In the genomic region with DNA sequence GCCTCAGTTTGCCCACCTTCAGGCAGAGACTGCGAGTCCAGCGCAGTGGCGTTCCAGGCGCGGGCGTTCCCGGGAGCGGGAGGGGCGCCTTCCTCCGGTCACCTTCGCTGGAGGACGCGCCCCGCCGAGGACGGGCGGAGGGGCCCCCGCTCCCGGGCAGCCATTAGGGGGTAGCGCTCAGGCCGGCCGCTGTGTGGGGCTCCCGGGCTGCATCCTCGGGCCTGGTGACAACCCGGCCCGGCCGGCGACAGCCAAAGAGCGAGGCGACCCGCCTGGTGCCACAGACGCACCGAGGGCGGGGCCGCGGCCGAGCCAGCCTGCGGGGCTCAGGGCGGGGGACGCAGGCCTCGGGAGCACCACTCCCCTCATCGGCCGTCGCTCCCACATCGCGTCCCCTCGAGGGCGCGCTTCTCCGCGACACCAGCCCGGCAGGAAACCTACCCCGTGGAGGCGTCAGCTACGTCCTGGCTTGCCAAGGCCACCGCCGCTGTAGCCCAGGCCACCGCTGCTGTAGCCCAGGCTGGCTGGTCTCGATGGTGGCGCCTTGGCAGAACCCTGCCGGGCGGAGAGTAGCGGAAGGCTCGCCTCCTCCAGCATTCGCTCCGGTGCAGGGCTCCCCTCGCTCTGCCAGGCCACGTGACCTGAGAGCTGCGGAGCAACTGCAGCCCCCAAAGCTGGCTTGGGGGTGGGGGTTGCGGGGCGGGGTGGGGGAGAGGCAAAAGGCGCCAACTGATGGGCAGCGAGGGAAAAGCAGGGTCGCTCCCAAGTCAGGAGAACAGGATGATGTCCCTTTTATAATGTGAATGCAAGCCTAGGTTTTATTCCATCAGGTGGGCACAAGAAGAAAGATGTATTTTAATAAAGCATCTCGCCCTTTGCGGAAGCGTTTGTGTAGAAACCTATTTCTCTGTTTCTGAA, we compare ENCODE assay signal across 8 mouse cellular contexts. TPM values are rescaled to one million over a fixed set of nuclear protein-coding genes. Genes with fewer than 3 reads are reported as not detected.
DNase-seq lines count a peak whose midpoint lies in the region; ATAC-seq and TF ChIP-seq lines count a peak whose summit lies in the region.

A gene (minus strand): TSS at position 694 of the 918 bp plus-strand sequence.

- peak; percentile 72 for DNase-seq in layer of hippocampus, adult 11-12 months (ENCODE audit: low spot score)
- DNase-seq in layer of hippocampus, adult 9-10 months (ENCODE audit: low spot score): no peak
- DNase-seq in embryonic facial prominence, embryonic 14.5 days (ENCODE audit: low spot score): peak; percentile 84
- DNase-seq in heart, adult 2 months: peak; percentile 87 to 88
- DNase-seq in kidney, adult 2 months: peak; percentile 81
- DNase-seq in limb, embryonic 11.5 days (ENCODE audit: low spot score): peak; percentile 81
- DNase-seq in spleen, adult 2 months (ENCODE audit: low read depth in 1 of 2, low spot score in 2 of 2): no peak

- H3K9me3 ChIP-seq in embryonic facial prominence, embryonic 14.5 days (ENCODE audit: control insufficient read depth, low read length): no peaks in the 10 kb centered on the region
- no peaks in the 10 kb centered on the region for H3K9me3 ChIP-seq in limb, embryonic 11.5 days (ENCODE audit: control insufficient read depth, low read length)
- H3K9me3 ChIP-seq in midbrain, embryonic 12.5 days: no peaks in the 10 kb centered on the region

- intact Hi-C loops in heart, adult 2 months (cut with DNase I): loop anchor here (1.0 kb wide), 1 partner anchor 35 kb away; a partner anchor contains a TSS

- H3K4me3 ChIP-seq in embryonic facial prominence, embryonic 14.5 days (ENCODE audit: low read depth, low read length): peak within 1 kb of the TSS; percentile 76
- peak within 1 kb of the TSS; percentile 93 for H3K4me3 ChIP-seq in heart, adult 2 months
- peak within 1 kb of the TSS; percentile 88 for H3K4me3 ChIP-seq in kidney, adult 2 months (ENCODE audit: insufficient read depth, low read depth, low read length)
- peak within 1 kb of the TSS; percentile 66 for H3K4me3 ChIP-seq in limb, embryonic 11.5 days (ENCODE audit: low read depth, low read length)
- H3K4me3 ChIP-seq in midbrain, embryonic 12.5 days: peak within 1 kb of the TSS; percentile 75
- H3K4me3 ChIP-seq in spleen, adult 2 months (ENCODE audit: extremely low read depth, insufficient read depth, insufficient read length): peak within 1 kb of the TSS; percentile 49; the same call in 1 of the 2 replicates

- no peaks in the 10 kb centered on the region for H3K36me3 ChIP-seq in embryonic facial prominence, embryonic 14.5 days (ENCODE audit: control insufficient read depth, insufficient read depth, low read length)
- peaks cover 3% of the 10 kb centered on the region for H3K36me3 ChIP-seq in heart, adult 2 months (ENCODE audit: control insufficient read depth, insufficient read depth, low read length)
- no peaks in the 10 kb centered on the region for H3K36me3 ChIP-seq in kidney, adult 2 months (ENCODE audit: control insufficient read depth, insufficient read depth, low read length)
- no peaks in the 10 kb centered on the region for H3K36me3 ChIP-seq in limb, embryonic 11.5 days (ENCODE audit: control insufficient read depth, insufficient read depth, low read length)
- H3K36me3 ChIP-seq in midbrain, embryonic 12.5 days: no peaks in the 10 kb centered on the region
- H3K36me3 ChIP-seq in spleen, adult 2 months (ENCODE audit: control insufficient read depth, insufficient read depth, low read length): no peaks in the 10 kb centered on the region

- no peaks in the 10 kb centered on the region for H3K79me2 ChIP-seq in heart, adult 2 months (replicated peaks; ENCODE audit: control insufficient read depth, insufficient read depth, low read length)

- peak; percentile 92 for ATAC-seq in embryonic facial prominence, embryonic 14.5 days (ENCODE audit: low read depth)
- ATAC-seq in limb, embryonic 11.5 days (ENCODE audit: insufficient number of reproducible peaks, low FRiP score, low TSS enrichment, low read depth): peak; percentile 92
- ATAC-seq in midbrain, embryonic 12.5 days (ENCODE audit: low FRiP score, low read depth): peak; percentile 96

- peaks cover 7% of the 10 kb centered on the region for H3K4me1 ChIP-seq in embryonic facial prominence, embryonic 14.5 days (ENCODE audit: control insufficient read depth, insufficient read depth, low read length)
- H3K4me1 ChIP-seq in heart, adult 2 months (ENCODE audit: control insufficient read depth, insufficient read depth, low read length): peaks cover 3% of the 10 kb centered on the region
- H3K4me1 ChIP-seq in kidney, adult 2 months (ENCODE audit: control insufficient read depth, insufficient read depth, low read length): no peaks in the 10 kb centered on the region; the same call in 1 of the 2 replicates
- H3K4me1 ChIP-seq in limb, embryonic 11.5 days (ENCODE audit: control insufficient read depth, insufficient read depth, low read length): no peaks in the 10 kb centered on the region
- H3K4me1 ChIP-seq in midbrain, embryonic 12.5 days: peaks cover 7% of the 10 kb centered on the region; the same call in 1 of the 2 replicates
- peaks cover 6% of the 10 kb centered on the region; the same call in 1 of the 2 replicates for H3K4me1 ChIP-seq in spleen, adult 2 months (ENCODE audit: control insufficient read depth, insufficient read depth, insufficient read length)

- peak within 1 kb of the TSS; percentile 59 for H3K27ac ChIP-seq in embryonic facial prominence, embryonic 14.5 days (replicated peaks; ENCODE audit: low read depth, low read length)
- peak within 1 kb of the TSS; percentile 96 for H3K27ac ChIP-seq in heart, adult 2 months
- H3K27ac ChIP-seq in kidney, adult 2 months (ENCODE audit: insufficient read depth, low read depth, low read length): peak within 1 kb of the TSS; percentile 85
- H3K27ac ChIP-seq in limb, embryonic 11.5 days (replicated peaks; ENCODE audit: low read depth, low read length): peak within 1 kb of the TSS; percentile 37; the same call in 1 of the 2 replicates
- peak within 1 kb of the TSS; percentile 86 for H3K27ac ChIP-seq in midbrain, embryonic 12.5 days (replicated peaks)
- H3K27ac ChIP-seq in spleen, adult 2 months (ENCODE audit: insufficient read depth, low read length): no peak within 1 kb of the TSS

- H3K9ac ChIP-seq in embryonic facial prominence, embryonic 14.5 days (ENCODE audit: low read depth, low read length): peak within 1 kb of the TSS; percentile 80
- peak within 1 kb of the TSS; percentile 100 for H3K9ac ChIP-seq in heart, adult 2 months (ENCODE audit: low read depth, low read length)
- peak within 1 kb of the TSS; percentile 68 for H3K9ac ChIP-seq in limb, embryonic 11.5 days (ENCODE audit: low read length)
- H3K9ac ChIP-seq in midbrain, embryonic 12.5 days (replicated peaks): peak within 1 kb of the TSS; percentile 80

- under 1% methylated on average over 19 of the region's 77 CpGs for WGBS in embryonic facial prominence, embryonic 14.5 days
- under 1% methylated on average over 77 of the region's 77 CpGs for WGBS in heart, adult 2 months
- under 1% methylated on average over 69 of the region's 77 CpGs for WGBS in kidney, adult 2 months
- under 1% methylated on average over 71 of the region's 77 CpGs for WGBS in limb, embryonic 11.5 days
- WGBS in midbrain, embryonic 12.5 days: under 1% methylated on average over 75 of the region's 77 CpGs
- 1% methylated on average over 77 of the region's 77 CpGs for WGBS in spleen, adult 2 months

- H3K4me2 ChIP-seq in embryonic facial prominence, embryonic 14.5 days (ENCODE audit: low read depth, low read length): peak within 1 kb of the TSS; percentile 88
- peak within 1 kb of the TSS; percentile 92 for H3K4me2 ChIP-seq in limb, embryonic 11.5 days (ENCODE audit: low read depth, severe bottlenecking)
- H3K4me2 ChIP-seq in midbrain, embryonic 12.5 days (replicated peaks): peak within 1 kb of the TSS; percentile 84

- no peak for TF ChIP-seq EP300 in heart, adult 2 months (IDR thresholded peaks at IDR 0.05; ENCODE audit: insufficient read depth, low read depth, low read length)

- TF ChIP-seq CTCF in heart, adult 2 months (IDR thresholded peaks at IDR 0.05): peak; percentile 25; the same call in 1 of the 2 replicates
- no peak for TF ChIP-seq CTCF in kidney, adult 2 months (conservative IDR thresholded peaks at IDR 0.05; ENCODE audit: insufficient read depth, insufficient read length, low read depth, low read length)
- TF ChIP-seq CTCF in spleen, adult 2 months (IDR thresholded peaks at IDR 0.05; ENCODE audit: extremely low read depth, insufficient read depth, insufficient read length, insufficient replicate concordance): no peak

- H3K27me3 ChIP-seq in embryonic facial prominence, embryonic 14.5 days (replicated peaks; ENCODE audit: control insufficient read depth, insufficient read depth, low read length): no peaks in the 10 kb centered on the region
- no peaks in the 10 kb centered on the region for H3K27me3 ChIP-seq in heart, adult 2 months (ENCODE audit: control insufficient read depth, insufficient read depth, low read length)
- no peaks in the 10 kb centered on the region for H3K27me3 ChIP-seq in kidney, adult 2 months (replicated peaks; ENCODE audit: control insufficient read depth, insufficient read depth, low read length)
- no peaks in the 10 kb centered on the region for H3K27me3 ChIP-seq in limb, embryonic 11.5 days (ENCODE audit: control insufficient read depth, insufficient read depth, low read length)
- no peaks in the 10 kb centered on the region for H3K27me3 ChIP-seq in midbrain, embryonic 12.5 days
- H3K27me3 ChIP-seq in spleen, adult 2 months (ENCODE audit: control insufficient read depth, insufficient read depth, low read length): peaks cover 10% of the 10 kb centered on the region

- TF ChIP-seq POLR2A in heart, adult 2 months (IDR thresholded peaks at IDR 0.05; ENCODE audit: insufficient read depth, low read depth, low read length): peak; percentile 61; the same call in 1 of the 2 replicates
- peak; percentile 23 for TF ChIP-seq POLR2A in kidney, adult 2 months (IDR thresholded peaks at IDR 0.05; ENCODE audit: low read depth, low read length)
- no peak for TF ChIP-seq POLR2A in spleen, adult 2 months (IDR thresholded peaks at IDR 0.05; ENCODE audit: low read depth, low read length)

RNA-seq across cellular contexts. Expression of the gene that starts here (rescaled TPM):
- 34.0 and 39.2 TPM in 2 replicates for polyA plus RNA-seq in embryonic facial prominence, embryonic 14.5 days (2014; fragmentation: Nextera tagmentation; extraction: Ambion mirVana)
- total RNA-seq in heart, adult 2 months (2021): 10 to 100 TPM; 53.5 to 61.8 TPM
- polyA plus RNA-seq in heart, adult 2 months (2012; rRNA removed): 77.3 and 106 TPM in 2 replicates
- polyA plus RNA-seq in kidney, adult 2 months (2012; rRNA removed): 35.8 and 45.9 TPM in 2 replicates
- polyA plus RNA-seq in limb, embryonic 11.5 days (2014; fragmentation: Nextera tagmentation; extraction: Ambion mirVana): 13.8 and 15.4 TPM in 2 replicates
- 27.0 and 28.7 TPM in 2 replicates for polyA plus RNA-seq in midbrain, embryonic 12.5 days (2016; fragmentation: Nextera tagmentation; extraction: Ambion mirVana)
- polyA plus RNA-seq in spleen, adult 2 months (2012; rRNA removed): 5.5 and 9.7 TPM in 2 replicates

Comparison
In these comparisons a context has a peak if more than half of its experiments do, and no peak if none do; other contexts are left out.
1. DNase-seq: peak in layer of hippocampus, adult 11-12 months (single experiment), embryonic facial prominence, embryonic 14.5 days (single experiment), heart, adult 2 months (2 of 2), kidney, adult 2 months (single experiment) and limb, embryonic 11.5 days (single experiment); none in layer of hippocampus, adult 9-10 months (single experiment) and spleen, adult 2 months (0 of 2).
2. Peak in every context shown above with its lines, with median percentiles within 50 percentile points of each other: ATAC-seq, H3K4me2 ChIP-seq, H3K4me3 ChIP-seq and H3K9ac ChIP-seq.